Mouse (Mus musculus) gastrocnemius, postnatal 36 days (tissue): Measurements from ENCODE around the gene Pdzd2. TPM values are rescaled to one million over a fixed set of nuclear protein-coding genes. Genes with fewer than 3 reads are reported as not detected.
A peak's percentile ranks its signal among the peaks of the same experiment; 100 is the strongest.
"Not testable (repeated sequence)": the region's sequence is repeated elsewhere in the genome, so short reads cannot be mapped to it uniquely, and the experiment has no call there.

Source experiments
- DNase-seq, 2 experiments: peaks; one replicate each; pipeline ENCODE4 v3.0.0; 2022
- intact Hi-C: fragments of 180-260 bp; cut with DNase I; formaldehyde crosslinking; loops from one replicate; pipeline ENCODE4 v1.15.1; 2025
- total RNA-seq, 2 experiments: library from RNA; stranded (reverse); gene quantifications; 2 replicates each; pipeline ENCODE4 v1.2.3; 2021

Pdzd2 gene
- total RNA-seq, 2 experiments from 2014 or later = 17.0 to 19.0 TPM

GRCm38 (mm10) chr15:12371183-12371582, 368.5 kb downstream of the Pdzd2 start:
- DNase-seq = peak; percentile 61 to 64
- intact Hi-C loops = loop anchor here (1.0 to 5.0 kb wide), 2 partner anchors 205 to 421 kb away; no protein-coding TSS in a partner anchor

DNA sequence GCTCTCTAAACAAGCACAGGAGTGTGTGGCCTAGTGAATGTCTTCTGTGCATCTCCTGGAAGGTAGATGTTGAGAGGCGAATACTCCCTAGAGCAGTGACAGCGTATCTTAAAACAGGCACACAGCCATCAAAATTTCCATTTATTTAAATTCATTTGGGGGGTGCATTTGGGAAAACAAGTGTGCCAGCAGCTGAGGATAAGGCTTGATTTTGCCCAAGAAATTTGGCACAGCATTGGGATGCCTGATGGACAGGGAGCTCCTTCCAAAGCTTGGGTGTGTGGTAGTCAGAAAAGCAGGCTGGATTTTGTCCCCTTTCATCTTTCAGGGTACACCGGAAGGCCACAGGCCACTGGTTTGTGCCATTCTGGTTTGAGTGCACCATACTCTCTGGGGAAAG, 369.6 kb downstream of the Pdzd2 start:
- intact Hi-C loops = loop anchor here (5.0 kb wide), 1 partner anchor 422 kb away; no protein-coding TSS in a partner anchor
- DNase-seq = no peak

DNA sequence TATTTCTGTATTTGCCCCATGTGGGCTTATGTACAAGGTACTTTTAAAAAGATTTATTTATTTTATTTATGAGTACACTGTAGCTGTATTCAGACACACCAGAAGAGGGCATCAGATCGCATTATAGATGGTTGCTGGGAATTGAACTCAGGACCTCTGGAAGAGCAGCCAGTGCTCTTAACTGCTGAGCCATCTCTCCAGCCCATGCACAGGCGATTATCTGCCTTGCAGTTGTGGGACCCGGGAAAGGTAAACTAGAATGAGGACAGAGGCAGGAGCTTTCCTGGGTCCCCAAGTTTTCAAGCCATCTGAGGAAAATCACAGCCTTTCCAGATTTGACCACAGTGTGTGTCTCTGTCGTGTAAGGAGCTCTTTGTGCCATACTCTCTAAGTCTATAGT, 370.9 kb downstream of the Pdzd2 start:
- intact Hi-C loops = no loop called here

DNA sequence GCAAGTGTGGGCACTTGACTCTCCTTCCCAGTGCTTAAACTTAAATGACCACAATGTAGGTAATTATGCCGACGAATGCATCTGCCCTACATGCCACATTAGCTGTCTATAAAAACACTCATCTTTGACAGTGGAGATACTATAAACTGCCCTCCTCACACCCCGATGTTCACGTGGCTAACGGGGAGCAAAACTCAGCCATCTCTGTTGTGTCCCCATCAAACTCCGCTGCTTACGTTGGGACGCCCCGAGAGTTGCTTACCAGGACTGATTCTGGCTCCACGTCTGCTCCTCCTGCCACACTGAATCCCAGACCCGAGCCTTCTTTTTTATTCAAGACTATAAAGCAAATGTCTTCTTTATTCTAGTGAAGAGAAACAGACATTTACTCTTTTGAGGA, 371.4 kb downstream of the Pdzd2 start:
- DNase-seq = no peak
- intact Hi-C loops = no loop called here

More for the DNA sequence above, 370.9 kb downstream of the Pdzd2 start:
- no peak for DNase-seq

- DNase-seq = no peak
- intact Hi-C loops = no loop called here
Measured at GRCm38 (mm10) chr15:12367306-12368080, 372.2 kb downstream of the Pdzd2 start.

GRCm38 (mm10) chr15:12366580-12367305, 373.0 kb downstream of the Pdzd2 start:
- DNase-seq, intact Hi-C loops: not testable (repeated sequence)

GRCm38 (mm10) chr15:12366072-12366469, 373.7 kb downstream of the Pdzd2 start:
- intact Hi-C loops = no loop called here
- DNase-seq = no peak

GRCm38 (mm10) chr15:12365416-12366071, 374.2 kb downstream of the Pdzd2 start:
- no peak for DNase-seq

DNA sequence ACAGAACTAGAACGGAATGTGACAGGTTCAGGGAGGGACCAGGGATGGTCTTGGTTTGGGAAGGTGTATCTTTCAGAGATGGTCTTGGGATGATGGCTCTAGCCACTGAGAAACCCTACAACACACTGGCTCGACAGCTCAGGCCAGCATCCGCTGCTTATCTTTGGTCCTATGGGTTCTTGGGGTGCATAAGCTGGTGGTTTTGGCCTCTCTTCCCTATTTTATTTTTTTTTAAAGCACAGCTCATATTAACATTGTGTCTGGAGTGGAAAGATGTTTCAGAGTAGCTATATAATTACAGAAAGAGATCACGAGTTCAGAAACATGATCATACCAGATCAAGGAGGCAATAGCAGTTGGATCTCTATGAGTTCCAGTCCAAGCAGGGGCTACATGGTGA, 375.6 kb downstream of the Pdzd2 start:
- DNase-seq = no peak
- intact Hi-C loops = no loop called here

More at GRCm38 (mm10) chr15:12365416-12366071, 374.2 kb downstream of the Pdzd2 start:
- intact Hi-C loops = no loop called here

DNA sequence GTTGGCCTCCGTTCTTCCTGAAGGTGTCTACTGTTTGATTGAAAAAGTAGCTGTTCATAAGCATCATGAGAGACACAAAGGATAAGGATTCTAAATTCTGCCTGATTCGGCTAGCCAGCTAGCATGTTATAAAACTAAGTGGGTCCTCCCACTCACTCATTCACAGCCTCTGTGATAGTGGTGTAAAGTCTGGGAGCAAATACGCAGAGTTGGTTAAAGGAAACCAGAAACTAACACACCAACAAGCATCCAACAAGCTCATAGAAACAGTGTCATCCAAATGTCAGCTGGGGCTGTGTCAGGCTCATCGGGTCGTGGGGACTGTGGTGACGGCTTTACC, 377.1 kb downstream of the Pdzd2 start:
- intact Hi-C loops = no loop called here
- no peak for DNase-seq

GRCm38 (mm10) chr15:12362001-12362700, 377.6 kb downstream of the Pdzd2 start:
- intact Hi-C loops = no loop called here
- no peak for DNase-seq

DNA sequence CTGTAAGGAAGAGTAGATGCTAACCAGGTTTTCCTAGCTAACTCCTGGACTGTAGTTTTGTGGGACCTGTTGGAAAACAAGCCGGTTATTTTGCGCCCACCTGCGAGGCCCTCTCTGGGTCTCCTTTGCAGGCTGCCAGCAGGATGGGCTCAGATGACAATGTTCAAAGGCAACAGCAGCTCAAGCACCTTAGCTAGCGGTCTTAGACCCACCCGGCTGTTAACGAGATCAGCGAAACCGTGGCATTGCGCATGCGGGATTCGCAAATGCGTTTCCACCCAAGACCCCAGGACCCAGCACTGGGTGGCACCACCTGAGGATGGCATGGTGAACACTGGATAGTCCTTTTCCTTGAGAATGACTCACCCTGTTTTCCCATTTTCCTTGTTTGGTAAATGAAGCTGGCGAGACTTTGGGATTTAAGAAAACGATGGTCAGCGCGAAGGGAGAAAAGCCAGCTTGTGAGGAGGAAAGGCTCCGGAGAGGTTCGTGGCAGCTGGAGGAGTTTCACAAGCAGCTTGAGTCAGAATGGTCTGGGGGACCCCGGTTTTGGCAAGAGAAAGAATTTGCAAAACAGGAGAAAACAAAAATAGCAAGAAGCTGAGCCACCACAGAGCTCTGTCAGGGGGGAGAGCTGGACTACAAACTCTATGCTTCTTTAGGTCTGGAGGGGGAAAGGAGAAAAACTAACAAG, 379.1 kb downstream of the Pdzd2 start:
- no peak for DNase-seq
- intact Hi-C loops = no loop called here

DNA sequence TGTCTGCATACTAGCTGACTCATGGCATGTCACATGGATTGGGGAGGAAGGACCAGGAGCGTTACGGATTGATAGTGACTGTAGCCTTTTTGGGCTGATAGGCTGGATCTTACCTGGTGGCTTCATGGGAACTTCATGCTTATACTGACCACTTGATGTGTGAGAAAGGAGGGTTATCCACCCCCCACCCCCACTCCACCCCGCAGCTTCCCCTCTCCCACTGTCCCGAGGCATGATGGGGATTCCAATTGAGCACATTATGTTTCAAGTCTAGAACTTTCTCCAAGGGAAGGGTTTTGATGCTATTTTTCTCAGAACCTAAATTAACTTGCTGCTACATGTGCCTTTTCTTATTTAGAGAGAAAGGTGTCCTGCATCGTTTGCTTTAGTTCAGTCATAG, 381.3 kb downstream of the Pdzd2 start:
- intact Hi-C loops = no loop called here
- no peak for DNase-seq

DNA sequence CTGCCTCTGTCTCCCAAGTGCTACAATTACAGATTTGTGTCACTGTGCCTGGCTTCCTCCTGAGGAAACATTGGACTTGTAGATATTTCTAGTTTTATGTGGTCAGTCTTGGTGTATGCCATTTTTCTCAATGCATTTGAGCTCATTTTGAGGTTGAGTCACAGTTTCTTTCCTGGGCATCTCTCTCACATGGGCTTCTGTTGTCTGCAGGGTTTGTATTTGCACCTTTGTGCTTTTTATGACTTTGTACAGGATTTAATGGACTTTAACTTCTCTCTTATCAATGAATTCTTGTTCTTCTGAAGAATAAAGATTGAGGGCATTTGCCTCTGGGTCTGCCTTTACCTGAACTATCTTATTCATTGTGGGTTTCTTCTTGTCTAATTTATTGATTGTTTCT, 382.3 kb downstream of the Pdzd2 start:
- intact Hi-C loops = no loop called here
- no peak for DNase-seq

DNA sequence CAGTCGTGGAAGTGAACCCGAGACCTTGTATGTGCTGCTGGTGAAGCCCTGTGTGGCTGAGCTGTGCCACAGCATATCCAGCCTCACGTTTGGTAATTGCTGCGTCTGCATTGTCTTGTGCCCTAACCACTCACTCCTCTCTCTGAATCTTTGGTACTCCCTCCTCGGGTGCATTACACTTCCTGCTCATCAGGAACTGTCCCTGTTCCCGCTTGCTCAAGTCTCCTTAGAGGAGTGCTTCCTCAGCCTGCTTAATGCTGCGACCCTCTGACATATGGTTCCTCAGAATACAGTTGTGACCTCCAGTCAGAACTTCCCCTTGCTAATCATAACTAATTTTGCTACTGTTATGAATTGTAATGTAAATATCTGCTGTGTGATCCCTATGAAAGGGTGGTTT, 383.8 kb downstream of the Pdzd2 start:
- DNase-seq = no peak
- intact Hi-C loops = no loop called here

DNA sequence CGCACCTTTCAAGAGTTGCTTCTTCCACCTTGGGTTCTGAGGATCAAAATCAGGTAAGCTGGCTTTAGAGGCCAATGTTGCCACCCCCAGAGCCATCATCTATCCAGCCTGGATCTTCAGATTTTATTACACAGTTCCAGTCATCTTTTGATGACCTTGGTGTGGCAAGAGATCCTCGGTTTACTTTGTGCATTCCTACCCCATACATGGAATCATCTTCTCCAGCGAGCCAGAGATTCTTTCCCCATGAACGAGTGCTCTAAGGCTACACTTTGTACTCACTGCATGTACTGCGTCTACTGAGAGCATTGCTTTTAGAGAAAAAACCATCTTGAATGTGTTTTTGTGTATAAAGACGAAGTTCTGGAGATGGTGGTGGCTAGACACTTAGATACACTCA, 384.5 kb downstream of the Pdzd2 start:
- DNase-seq = no peak
- intact Hi-C loops = no loop called here

DNA sequence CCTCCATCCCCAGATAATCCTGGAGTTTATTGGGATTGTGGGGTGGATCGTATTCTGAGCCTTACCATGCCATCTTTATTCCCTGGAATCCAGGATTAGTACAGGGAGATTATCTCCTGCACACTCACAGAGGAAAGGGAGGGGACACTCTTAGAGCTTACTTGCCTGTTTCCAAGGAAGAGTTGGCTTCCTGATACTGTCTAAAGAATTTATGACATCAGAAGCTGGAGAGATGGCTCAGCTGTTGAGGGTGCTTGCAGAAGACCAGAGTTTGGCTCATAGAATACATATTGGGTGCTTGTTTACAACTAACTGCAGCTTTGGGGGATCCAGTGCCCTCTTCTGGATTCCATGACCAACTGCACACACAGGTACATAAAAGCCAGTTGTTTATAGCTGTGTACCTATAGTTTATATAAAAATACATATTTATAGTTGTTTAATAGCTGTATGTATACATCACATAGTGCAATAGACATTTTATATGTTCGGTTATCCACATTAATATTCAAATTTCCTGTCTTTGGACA, 385.4 kb downstream of the Pdzd2 start:
- intact Hi-C loops = no loop called here
- no peak for DNase-seq

- intact Hi-C loops = no loop called here
- no peak for DNase-seq
Measured at GRCm38 (mm10) chr15:12351470-12351869, 388.3 kb downstream of the Pdzd2 start.

GRCm38 (mm10) chr15:12349840-12350239, 389.9 kb downstream of the Pdzd2 start:
- intact Hi-C loops = no loop called here
- DNase-seq = no peak

- DNase-seq = no peak
- intact Hi-C loops = no loop called here
Measured at GRCm38 (mm10) chr15:12348950-12349349, 390.8 kb downstream of the Pdzd2 start.
